Mouse (Mus musculus) heart, postnatal 0 days (tissue): Measurements from ENCODE around the gene Myo1b. TPM values are rescaled to one million over a fixed set of nuclear protein-coding genes. Genes with fewer than 3 reads are reported as not detected.

ENCODE experiments used
- ATAC-seq: fragments of 200-750 bp; cut with Nextera tagmentation; 2 replicates; pipeline ENCODE4 v1.8.0; 2017; ENCODE audit warnings: low read depth, moderate number of reproducible peaks, moderate library complexity; ENCODE audit not compliant: insufficient read depth
- DNase-seq: peaks from one replicate; pipeline ENCODE4 v3.0.0-alpha.2; 2016; ENCODE audit warnings: low spot score
- H3K27ac ChIP-seq: fragments of 300-500 bp; sonication (generic); 2 replicates; pipeline ENCODE4 v1.5.1; 2014; ENCODE audit warnings: low read depth, mild to moderate bottlenecking
- H3K27me3 ChIP-seq: fragments of 300-500 bp; sonication (generic); 2 replicates; pipeline ENCODE4 v1.6.1; 2014; ENCODE audit warnings: low read length, mixed read lengths; ENCODE audit not compliant: control insufficient read depth, insufficient read depth
- H3K36me3 ChIP-seq: fragments of 300-500 bp; sonication (generic); replicated peaks from 2 replicates; pipeline ENCODE4 v1.6.1; 2014; ENCODE audit warnings: low read length, mixed read lengths; ENCODE audit not compliant: control insufficient read depth, insufficient read depth
- H3K4me1 ChIP-seq: fragments of 300-500 bp; sonication (generic); 2 replicates; pipeline ENCODE4 v1.6.1; 2014; ENCODE audit warnings: antibody characterized with exemption; ENCODE audit not compliant: control insufficient read depth, insufficient read depth
- H3K4me2 ChIP-seq: fragments of 300-500 bp; sonication (generic); 2 replicates; pipeline ENCODE4 v1.6.1; 2014; ENCODE audit warnings: low read depth, mild to moderate bottlenecking, low read length, moderate library complexity
- H3K4me3 ChIP-seq: fragments of 300-500 bp; sonication (generic); 2 replicates; pipeline ENCODE4 v1.5.1; 2014; ENCODE audit warnings: low read depth, low read length
- H3K9ac ChIP-seq: fragments of 300-500 bp; sonication (generic); replicated peaks from 2 replicates; pipeline ENCODE4 v1.6.1; 2014; ENCODE audit warnings: low read depth, low read length, mixed read lengths
- H3K9me3 ChIP-seq: fragments of 300-500 bp; sonication (generic); replicated peaks from 2 replicates; pipeline ENCODE4 v1.6.1; 2016; ENCODE audit warnings: low read length; ENCODE audit not compliant: control insufficient read depth
- CTCF ChIP-seq: IDR thresholded peaks from 2 replicates; pipeline ENCODE4 v1.5.1; 2016; ENCODE audit warnings: antibody characterized with exemption, control low read depth, low read depth
- EP300 ChIP-seq: IDR thresholded peaks from 2 replicates; pipeline ENCODE4 v1.6.1; 2016; ENCODE audit warnings: antibody characterized with exemption, low read depth
- WGBS: fragments of 180-500 bp; shearing (Covaris S2); extraction: QIAGEN DNeasy Blood & Tissue Kit; methylation state at CpG from one replicate; pipeline ENCODE4 v1.1.7; 2014; 5-methylcytosine and 5-hydroxymethylcytosine counted together
- polyA plus RNA-seq: library from polyadenylated mRNA; unstranded; fragments of >200 nt; fragmentation: Nextera tagmentation; extraction: Ambion mirVana; gene quantifications from 2 replicates; pipeline ENCODE4 v1.2.1, GENCODE M21; 2015
- total RNA-seq: library from RNA; depleted of rRNA; stranded (reverse); fragments of >200 nt; gene quantifications from 2 replicates; pipeline ENCODE4 v1.2.3, GENCODE M21; 2014; ENCODE audit warnings: low replicate concordance

The Myo1b gene
- total and polyA plus RNA-seq, 2 experiments from 2014 or later = 12.6 to 24.3 TPM

GRCm38 (mm10) chr1:51856245-51856915, 59.5 kb downstream of the Myo1b start:
- Histone ChIP-seq H3K36me3 (0 out of 2 replicates have a peak, but pooled peaks cover 3% of the 10 kb centered on the region), H3K9me3 (no peaks in the 10 kb centered on the region), H3K9ac (no peak overlapping the region), H3K4me2 (no peak overlapping the region), H3K4me1 (no peaks in the 10 kb centered on the region), H3K4me3 (no peak overlapping the region), H3K27ac (no peak overlapping the region), H3K27me3 (no peaks in the 10 kb centered on the region)
- WGBS = 73% methylated on average over 11 of the region's 11 CpGs
- ATAC-seq = no peak
- no peak for DNase-seq
- TF ChIP-seq EP300 (no peak), CTCF (no peak)

- H3K4me2 ChIP-seq = no peak overlapping the region
- H3K9me3 ChIP-seq = no peaks in the 10 kb centered on the region
- H3K9ac ChIP-seq = no peak overlapping the region
- ATAC-seq (no peak), DNase-seq (no peak)
- no peak for TF ChIP-seq CTCF
- TF ChIP-seq EP300 = no peak
- H3K4me1 ChIP-seq = no peaks in the 10 kb centered on the region
- 73% methylated on average over 10 of the region's 10 CpGs for WGBS
- no peak overlapping the region for H3K27ac ChIP-seq
- 0 out of 2 replicates have a peak, but pooled peaks cover 3% of the 10 kb centered on the region for H3K36me3 ChIP-seq
- H3K27me3 ChIP-seq = no peaks in the 10 kb centered on the region
- no peak overlapping the region for H3K4me3 ChIP-seq
These were observed 60.2 kb downstream of the Myo1b start for GRCm38 (mm10) chr1:51855541-51856244.

DNA sequence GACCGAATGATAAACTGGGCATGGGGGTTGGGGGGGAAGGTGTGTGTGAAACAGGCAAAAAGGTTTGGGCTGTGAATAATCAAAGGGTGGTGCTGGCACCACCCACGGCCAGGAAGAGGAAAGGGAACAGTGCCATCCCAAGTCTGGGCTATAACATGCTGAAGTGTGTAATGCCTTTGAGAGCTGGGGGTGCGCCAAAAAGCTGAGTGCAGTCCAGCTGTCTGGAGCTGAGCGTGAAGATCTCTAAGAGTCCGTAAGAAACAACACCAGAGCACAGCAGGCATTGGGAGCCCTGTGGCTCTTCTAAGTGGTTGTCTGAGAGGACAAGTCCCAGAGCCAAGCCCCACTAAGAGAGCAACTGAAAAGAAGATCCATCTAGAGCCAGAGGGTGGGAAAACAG, 63.6 kb downstream of the Myo1b start:
- H3K4me2 ChIP-seq = no peak overlapping the region
- no peak overlapping the region for H3K9ac ChIP-seq
- H3K36me3 ChIP-seq = 0 out of 2 replicates have a peak, but pooled peaks cover 3% of the 10 kb centered on the region
- H3K4me3 ChIP-seq = no peak overlapping the region
- ATAC-seq = no peak
- DNase-seq = no peak
- no peaks in the 10 kb centered on the region for H3K4me1 ChIP-seq
- H3K9me3 ChIP-seq = no peaks in the 10 kb centered on the region
- WGBS = 48% methylated on average over 5 of the region's 5 CpGs
- H3K27ac ChIP-seq = no peak overlapping the region
- H3K27me3 ChIP-seq = no peaks in the 10 kb centered on the region
- TF ChIP-seq EP300 (no peak), CTCF (no peak)

GRCm38 (mm10) chr1:51849570-51850211, 66.2 kb downstream of the Myo1b start:
- no peak for DNase-seq
- no peak for TF ChIP-seq CTCF
- no peak for TF ChIP-seq EP300
- no peak overlapping the region for H3K4me3 ChIP-seq
- H3K4me2 ChIP-seq = no peak overlapping the region
- H3K27me3 ChIP-seq = no peaks in the 10 kb centered on the region
- no peak overlapping the region for H3K9ac ChIP-seq
- H3K36me3 ChIP-seq = no peaks in the 10 kb centered on the region
- no peaks in the 10 kb centered on the region for H3K9me3 ChIP-seq
- H3K27ac ChIP-seq = no peak overlapping the region
- WGBS = 45% methylated on average over 8 of the region's 8 CpGs
- no peak for ATAC-seq
- 0 out of 2 replicates have a peak, but pooled peaks cover 3% of the 10 kb centered on the region for H3K4me1 ChIP-seq

DNA sequence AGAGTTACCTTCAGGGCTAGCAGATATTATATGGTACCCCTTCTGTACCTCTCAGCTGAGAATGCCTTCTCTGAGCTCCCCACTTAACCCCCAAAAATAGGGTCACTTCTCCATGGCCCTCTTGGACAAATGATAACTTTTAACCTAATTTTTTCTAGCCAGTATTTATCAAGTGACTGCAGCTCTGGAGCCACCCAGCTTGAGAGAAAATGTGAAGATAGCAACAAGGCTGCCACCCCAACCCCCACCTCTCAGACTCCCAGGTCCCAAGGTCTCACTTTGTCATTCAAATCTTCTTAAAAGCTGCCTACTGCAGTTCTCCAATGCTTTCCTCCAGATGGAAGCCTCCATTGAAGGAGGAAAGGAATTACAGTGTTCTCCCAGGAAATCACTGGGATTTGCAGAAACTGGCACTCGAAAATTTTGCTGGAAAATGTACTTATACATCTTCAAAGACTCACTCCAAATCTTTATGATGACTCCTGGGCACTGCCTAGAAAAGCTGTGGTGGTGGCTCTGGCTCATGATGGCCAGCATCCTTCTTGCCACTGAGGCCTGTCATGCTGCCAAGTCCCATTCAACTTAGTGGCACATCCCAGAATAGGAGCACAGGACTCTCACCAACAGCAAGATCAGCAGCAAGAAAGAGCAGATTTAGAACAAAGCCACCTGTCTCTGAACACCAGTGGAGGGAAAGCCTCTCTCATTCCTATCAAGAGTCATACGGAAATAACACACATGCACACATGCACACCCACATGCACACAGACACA, 70.4 kb downstream of the Myo1b start:
- Histone ChIP-seq H3K4me2 (no peak overlapping the region), H3K9ac (no peak overlapping the region), H3K9me3 (no peaks in the 10 kb centered on the region), H3K4me1 (0 out of 2 replicates have a peak, but pooled peaks cover 3% of the 10 kb centered on the region), H3K27me3 (no peaks in the 10 kb centered on the region), H3K36me3 (no peaks in the 10 kb centered on the region), H3K4me3 (no peak overlapping the region), H3K27ac (no peak overlapping the region)
- no peak for DNase-seq
- ATAC-seq = no peak
- 63% methylated on average over 2 of the region's 2 CpGs for WGBS
- TF ChIP-seq EP300 (no peak), CTCF (no peak)
